Mouse (Mus musculus): ENCODE results near the gene Usp20. TPM values are rescaled to one million over a fixed set of nuclear protein-coding genes. Genes with fewer than 3 reads are reported as not detected.

Gene Usp20
- polyA plus RNA-seq, 1 experiment from 2014 or later = 25.9 TPM

DNA sequence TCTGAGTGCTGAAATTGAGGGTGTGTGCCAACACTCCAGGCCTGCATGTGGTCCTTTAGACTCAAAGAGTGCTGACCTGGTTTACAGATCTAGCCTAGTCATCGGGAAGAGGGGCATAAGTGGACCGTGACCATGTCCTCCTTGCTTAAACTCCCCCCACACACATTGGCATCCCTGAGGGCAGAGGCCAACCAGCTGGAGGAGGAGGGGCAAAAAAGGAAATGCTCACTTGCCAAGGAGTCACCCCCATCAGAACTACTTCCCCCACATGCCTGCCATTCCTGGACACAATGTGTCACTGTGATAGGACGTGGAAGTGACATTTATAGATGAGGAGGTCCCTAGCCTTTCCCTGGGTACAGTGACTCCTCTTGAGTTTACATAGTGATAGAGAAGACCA, 43.4 kb downstream of the Usp20 start:
- 80% methylated on average over 3 of the region's 3 CpGs for WGBS
- Histone ChIP-seq H3K4me3 (no peak overlapping the region), H3K27ac (no peak overlapping the region), H3K9me3 (no peaks in the 10 kb centered on the region), H3K27me3 (ENCODE audit: insufficient read depth, poor library complexity, severe bottlenecking) (no peaks in the 10 kb centered on the region), H3K36me3 (peaks cover 34% of the 10 kb centered on the region), H3K4me1 (replicated peaks) (peaks cover 12% of the 10 kb centered on the region)
- no peak for DNase-seq (ENCODE audit: low spot score)

DNA sequence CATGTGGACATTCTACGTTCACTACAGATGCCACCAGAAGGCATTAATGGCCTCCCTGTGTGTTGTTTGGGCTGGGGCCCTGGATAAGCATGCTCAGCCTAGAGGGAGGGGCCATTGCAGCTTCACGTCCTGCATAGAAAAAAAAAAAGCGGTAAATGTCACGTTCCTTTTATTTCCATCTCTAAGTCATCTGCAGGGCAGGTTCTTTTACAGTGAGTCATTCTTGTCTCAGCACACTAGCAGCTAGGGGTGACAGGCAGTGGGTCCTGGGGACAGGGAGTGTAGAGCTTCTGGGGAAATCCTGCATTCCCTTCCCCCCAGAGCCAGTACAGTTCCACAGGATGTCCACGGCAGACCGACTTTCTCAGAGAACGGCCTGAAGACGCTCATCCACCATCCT, 44.6 kb downstream of the Usp20 start:
- no peak for DNase-seq (ENCODE audit: low spot score)
- 81% methylated on average over 8 of the region's 8 CpGs for WGBS
- H3K9me3 ChIP-seq = no peaks in the 10 kb centered on the region
- peaks cover 30% of the 10 kb centered on the region for H3K36me3 ChIP-seq
- no peak overlapping the region for H3K4me3 ChIP-seq
- no peaks in the 10 kb centered on the region for H3K27me3 ChIP-seq (ENCODE audit: insufficient read depth, poor library complexity, severe bottlenecking)
- H3K4me1 ChIP-seq (replicated peaks) = peaks cover 7% of the 10 kb centered on the region
- no peak overlapping the region for H3K27ac ChIP-seq

DNA sequence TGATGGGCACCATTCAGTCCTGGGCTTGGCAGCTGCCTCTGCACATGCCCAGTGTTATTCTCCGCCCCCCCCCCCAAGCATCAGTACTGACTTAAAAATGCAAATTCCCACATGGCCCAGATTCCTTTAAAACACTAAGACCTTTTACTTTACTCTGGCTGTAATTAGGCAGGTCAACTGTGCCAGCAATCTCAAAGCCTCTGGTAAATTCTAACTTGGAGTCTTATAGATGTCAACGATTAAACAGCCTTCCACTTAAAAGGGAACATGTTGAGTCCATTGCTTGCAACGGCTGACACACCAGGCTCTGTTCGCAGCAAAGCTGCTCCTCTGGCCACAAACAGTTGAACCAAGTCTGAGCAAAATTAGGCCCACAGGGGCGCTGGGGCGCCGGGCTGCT, 49.9 kb downstream of the Usp20 start:
- H3K36me3 ChIP-seq = peaks cover 79% of the 10 kb centered on the region
- H3K9me3 ChIP-seq = no peaks in the 10 kb centered on the region
- DNase-seq (ENCODE audit: low spot score) = no peak
- H3K4me3 ChIP-seq = no peak overlapping the region
- H3K4me1 ChIP-seq (replicated peaks) = peaks cover 7% of the 10 kb centered on the region
- H3K27ac ChIP-seq = no peak overlapping the region
- no peaks in the 10 kb centered on the region for H3K27me3 ChIP-seq (ENCODE audit: insufficient read depth, poor library complexity, severe bottlenecking)
- WGBS = 93% methylated on average over 7 of the region's 7 CpGs

DNA sequence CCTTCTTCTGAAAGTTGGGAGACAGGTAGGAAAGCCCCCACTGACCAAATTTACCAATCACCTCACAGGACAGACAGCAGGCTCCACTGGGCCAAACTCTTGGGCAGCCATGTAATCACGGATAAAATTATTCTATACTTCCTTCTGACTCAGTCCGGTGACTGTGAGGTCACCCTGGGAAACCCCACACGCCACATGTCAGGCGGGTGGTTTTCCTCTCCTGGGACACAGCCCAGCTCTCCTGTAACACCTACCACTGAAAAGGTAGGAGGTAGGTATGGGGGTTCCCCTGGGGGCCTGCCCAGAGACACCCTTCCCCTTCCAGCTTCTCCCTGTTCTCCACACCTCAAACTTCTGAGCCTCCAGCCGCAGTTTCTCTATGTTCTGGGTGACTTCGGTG, 54.7 kb downstream of the Usp20 start:
- H3K4me1 ChIP-seq (replicated peaks) = no peaks in the 10 kb centered on the region
- H3K4me3 ChIP-seq = no peak overlapping the region
- H3K36me3 ChIP-seq = peaks cover 88% of the 10 kb centered on the region
- H3K27me3 ChIP-seq (ENCODE audit: insufficient read depth, poor library complexity, severe bottlenecking) = no peaks in the 10 kb centered on the region
- no peak overlapping the region for H3K27ac ChIP-seq
- no peak for DNase-seq (ENCODE audit: low spot score)
- peaks cover 6% of the 10 kb centered on the region; the same call in 1 of the 2 replicates for H3K9me3 ChIP-seq
- WGBS = 93% methylated on average over 6 of the region's 6 CpGs

- no peaks in the 10 kb centered on the region for H3K27me3 ChIP-seq (ENCODE audit: insufficient read depth, poor library complexity, severe bottlenecking)
- H3K27ac ChIP-seq = no peak overlapping the region
- H3K4me1 ChIP-seq (replicated peaks) = no peaks in the 10 kb centered on the region
- 95% methylated on average over 3 of the region's 3 CpGs for WGBS
- H3K36me3 ChIP-seq = peaks cover 68% of the 10 kb centered on the region
- DNase-seq (ENCODE audit: low spot score) = no peak
- H3K4me3 ChIP-seq = no peak overlapping the region
- H3K9me3 ChIP-seq = peaks cover 6% of the 10 kb centered on the region; the same call in 1 of the 2 replicates
Observed at GRCm38 (mm10) chr2:31040043-31040442, 58.0 kb downstream of the Usp20 start.

- Histone ChIP-seq H3K4me1 (replicated peaks) (no peaks in the 10 kb centered on the region), H3K4me3 (no peak overlapping the region), H3K36me3 (peaks cover 63% of the 10 kb centered on the region), H3K27ac (no peak overlapping the region), H3K9me3 (peaks cover 6% of the 10 kb centered on the region; the same call in 1 of the 2 replicates), H3K27me3 (ENCODE audit: insufficient read depth, poor library complexity, severe bottlenecking) (no peaks in the 10 kb centered on the region)
- DNase-seq (ENCODE audit: low spot score) = no peak
- WGBS = 89% methylated on average over 3 of the region's 3 CpGs
Observed at GRCm38 (mm10) chr2:31040487-31040886, 58.4 kb downstream of the Usp20 start.

DNA sequence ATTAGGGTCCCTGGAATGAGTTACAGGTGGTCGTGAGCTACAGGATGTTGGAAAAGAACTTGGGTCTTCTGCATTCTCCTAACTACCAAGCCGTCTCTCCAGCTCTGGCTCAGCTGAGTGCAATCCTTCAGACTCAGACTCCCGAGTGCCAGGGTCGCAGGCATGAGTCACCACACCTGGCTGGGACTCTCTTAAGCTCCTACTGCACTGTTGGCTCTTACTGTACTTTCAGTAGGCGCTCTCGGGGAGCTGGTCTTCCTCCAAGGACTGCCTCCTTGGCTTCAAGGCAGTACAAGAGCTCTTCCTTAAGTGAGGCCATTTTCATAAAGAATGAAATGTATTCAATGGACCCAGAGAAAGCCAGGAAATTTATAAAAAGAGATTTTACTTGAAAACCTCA, 59.3 kb downstream of the Usp20 start:
- H3K4me1 ChIP-seq (replicated peaks) = no peaks in the 10 kb centered on the region
- H3K4me3 ChIP-seq = no peak overlapping the region
- peaks cover 54% of the 10 kb centered on the region for H3K36me3 ChIP-seq
- DNase-seq (ENCODE audit: low spot score) = no peak
- peaks cover 6% of the 10 kb centered on the region; the same call in 1 of the 2 replicates for H3K9me3 ChIP-seq
- no peaks in the 10 kb centered on the region for H3K27me3 ChIP-seq (ENCODE audit: insufficient read depth, poor library complexity, severe bottlenecking)
- 93% methylated on average over 6 of the region's 6 CpGs for WGBS
- no peak overlapping the region for H3K27ac ChIP-seq

GRCm38 (mm10) chr2:31042881-31043280, 60.8 kb downstream of the Usp20 start:
- H3K4me1 ChIP-seq (replicated peaks) = no peaks in the 10 kb centered on the region

DNA sequence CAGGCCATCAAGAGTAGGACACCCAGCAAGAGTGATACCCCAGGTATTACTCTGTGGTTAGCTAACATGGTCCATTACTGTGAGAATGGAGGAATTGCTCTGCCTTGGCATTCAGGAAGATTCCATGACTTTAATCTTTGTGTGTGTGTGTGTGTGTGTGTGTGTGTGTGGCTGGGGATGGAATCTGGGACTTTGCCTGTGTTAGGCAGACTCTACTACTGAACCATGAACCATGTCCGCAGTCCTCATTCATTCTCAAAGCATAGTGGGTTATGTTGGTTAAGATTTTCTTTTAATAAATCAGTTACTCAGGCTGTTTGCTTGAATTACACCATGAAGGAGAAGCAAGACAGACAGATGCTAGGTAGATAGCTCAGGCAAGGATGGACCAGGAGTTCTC, 61.8 kb downstream of the Usp20 start:
- Histone ChIP-seq H3K9me3 (peaks cover 6% of the 10 kb centered on the region; the same call in 1 of the 2 replicates), H3K4me1 (replicated peaks) (no peaks in the 10 kb centered on the region), H3K36me3 (peaks cover 40% of the 10 kb centered on the region), H3K27ac (no peak overlapping the region), H3K27me3 (ENCODE audit: insufficient read depth, poor library complexity, severe bottlenecking) (no peaks in the 10 kb centered on the region), H3K4me3 (no peak overlapping the region)
- DNase-seq (ENCODE audit: low spot score) = no peak
- 100% methylated on average over 1 of the region's 1 CpGs for WGBS

More at GRCm38 (mm10) chr2:31042881-31043280, 60.8 kb downstream of the Usp20 start:
- 89% methylated on average over 6 of the region's 6 CpGs for WGBS
- no peak for DNase-seq (ENCODE audit: low spot score)
- no peak overlapping the region for H3K4me3 ChIP-seq
- no peak overlapping the region for H3K27ac ChIP-seq
- H3K27me3 ChIP-seq (ENCODE audit: insufficient read depth, poor library complexity, severe bottlenecking) = no peaks in the 10 kb centered on the region
- H3K9me3 ChIP-seq = peaks cover 6% of the 10 kb centered on the region; the same call in 1 of the 2 replicates
- H3K36me3 ChIP-seq = peaks cover 49% of the 10 kb centered on the region

DNA sequence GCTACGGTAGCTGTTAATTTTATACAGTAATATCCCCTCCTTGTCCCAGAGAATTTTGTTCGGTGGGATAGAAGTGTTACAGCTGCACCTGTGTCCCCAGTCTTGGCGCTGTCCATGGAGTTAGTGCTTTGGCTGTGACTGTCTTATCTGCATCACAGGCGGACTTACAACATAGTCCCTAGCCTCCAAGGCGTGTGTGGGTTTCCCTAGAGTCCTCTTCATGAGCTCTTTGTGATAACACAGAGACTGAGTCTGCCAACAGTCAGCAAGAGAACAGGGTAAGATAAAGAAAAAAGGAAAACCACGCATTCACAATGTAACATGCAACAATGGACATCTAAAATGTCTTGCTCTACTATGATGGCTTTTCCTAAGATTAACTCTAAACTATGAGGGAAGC, 66.0 kb downstream of the Usp20 start:
- WGBS = 93% methylated on average over 6 of the region's 6 CpGs
- Histone ChIP-seq H3K9me3 (no peaks in the 10 kb centered on the region), H3K4me1 (replicated peaks) (no peaks in the 10 kb centered on the region), H3K36me3 (peaks cover 25% of the 10 kb centered on the region), H3K4me3 (no peak overlapping the region), H3K27ac (no peak overlapping the region), H3K27me3 (ENCODE audit: insufficient read depth, poor library complexity, severe bottlenecking) (no peaks in the 10 kb centered on the region)
- no peak for DNase-seq (ENCODE audit: low spot score)

GRCm38 (mm10) chr2:31052441-31052840, 70.4 kb downstream of the Usp20 start:
- 90% methylated on average over 10 of the region's 10 CpGs for WGBS
- H3K36me3 ChIP-seq = peaks cover 61% of the 10 kb centered on the region
- no peaks in the 10 kb centered on the region for H3K4me1 ChIP-seq (replicated peaks)
- no peak for DNase-seq (ENCODE audit: low spot score)
- 0 out of 2 replicates have a peak, but pooled peaks cover 5% of the 10 kb centered on the region for H3K9me3 ChIP-seq
- H3K4me3 ChIP-seq = no peak overlapping the region
- no peak overlapping the region for H3K27ac ChIP-seq
- no peaks in the 10 kb centered on the region for H3K27me3 ChIP-seq (ENCODE audit: insufficient read depth, poor library complexity, severe bottlenecking)

DNA sequence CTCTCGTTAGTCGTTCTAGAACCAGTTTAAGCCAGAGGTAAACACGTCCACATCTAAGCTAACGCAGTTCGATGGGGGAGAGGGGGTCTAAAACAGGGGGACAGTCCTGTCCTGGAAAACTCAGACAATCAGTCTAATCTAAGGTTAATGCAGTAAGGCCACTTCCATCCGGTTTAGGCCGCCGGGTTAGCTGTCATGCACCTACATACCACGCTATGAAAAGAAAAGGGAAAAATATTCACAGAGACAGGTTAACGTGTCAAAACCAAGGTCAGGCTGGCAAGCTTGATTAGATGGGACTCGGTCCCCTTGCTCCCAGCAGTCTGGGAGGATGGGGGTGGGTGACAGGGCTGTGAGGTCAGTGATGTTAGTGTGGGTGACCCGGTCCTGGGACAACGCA, 71.3 kb downstream of the Usp20 start:
- 92% methylated on average over 13 of the region's 13 CpGs for WGBS

GRCm38 (mm10) chr2:31053851-31054340, 71.8 kb downstream of the Usp20 start:
- Histone ChIP-seq H3K4me3 (no peak overlapping the region), H3K4me1 (replicated peaks) (peaks cover 4% of the 10 kb centered on the region), H3K27ac (no peak overlapping the region), H3K27me3 (ENCODE audit: insufficient read depth, poor library complexity, severe bottlenecking) (no peaks in the 10 kb centered on the region), H3K9me3 (0 out of 2 replicates have a peak, but pooled peaks cover 5% of the 10 kb centered on the region), H3K36me3 (peaks cover 72% of the 10 kb centered on the region)
- DNase-seq (ENCODE audit: low spot score) = no peak
- WGBS = 93% methylated on average over 11 of the region's 11 CpGs

More for the DNA sequence above, 71.3 kb downstream of the Usp20 start:
- no peak overlapping the region for H3K27ac ChIP-seq
- 0 out of 2 replicates have a peak, but pooled peaks cover 5% of the 10 kb centered on the region for H3K9me3 ChIP-seq
- H3K27me3 ChIP-seq (ENCODE audit: insufficient read depth, poor library complexity, severe bottlenecking) = no peaks in the 10 kb centered on the region
- DNase-seq (ENCODE audit: low spot score) = no peak
- no peak overlapping the region for H3K4me3 ChIP-seq
- H3K4me1 ChIP-seq (replicated peaks) = peaks cover 4% of the 10 kb centered on the region
- H3K36me3 ChIP-seq = peaks cover 69% of the 10 kb centered on the region

GRCm38 (mm10) chr2:31056070-31056469, 74.0 kb downstream of the Usp20 start:
- 95% methylated on average over 3 of the region's 3 CpGs for WGBS
- H3K4me3 ChIP-seq = no peak overlapping the region
- no peak for DNase-seq (ENCODE audit: low spot score)
- peaks cover 78% of the 10 kb centered on the region for H3K36me3 ChIP-seq
- H3K9me3 ChIP-seq = 0 out of 2 replicates have a peak, but pooled peaks cover 5% of the 10 kb centered on the region
- H3K27me3 ChIP-seq (ENCODE audit: insufficient read depth, poor library complexity, severe bottlenecking) = no peaks in the 10 kb centered on the region
- H3K4me1 ChIP-seq (replicated peaks) = peaks cover 8% of the 10 kb centered on the region
- H3K27ac ChIP-seq = no peak overlapping the region
